Mouse (Mus musculus): Measurements from ENCODE around the gene Zbtb42. TPM values are rescaled to one million over a fixed set of nuclear protein-coding genes. Genes with fewer than 3 reads are reported as not detected.
A peak's percentile ranks its signal among the peaks of the same experiment; 100 is the strongest.

The Zbtb42 gene
- total RNA-seq, 1 experiment from 2014 or later, result 0.27 TPM

DNA sequence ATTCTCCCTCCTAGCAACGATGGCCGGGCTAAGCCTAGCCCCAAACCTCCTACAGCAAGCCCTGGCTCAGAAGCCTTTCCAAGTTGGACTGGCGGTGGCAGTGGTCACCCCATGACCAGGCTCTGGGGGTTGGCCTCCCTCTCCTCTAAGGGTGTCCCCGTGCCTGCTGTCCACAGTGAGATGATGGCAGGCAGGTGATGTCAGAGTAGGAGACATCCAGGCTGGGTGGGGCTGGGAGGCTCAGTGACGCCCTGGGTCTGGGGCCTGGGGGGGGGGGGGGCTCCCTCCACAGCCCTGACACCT, 44.4 kb downstream of the Zbtb42 start:
- no peak for ATAC-seq (replicated peaks; ENCODE audit: low read depth, poor library complexity, severe bottlenecking)

DNA sequence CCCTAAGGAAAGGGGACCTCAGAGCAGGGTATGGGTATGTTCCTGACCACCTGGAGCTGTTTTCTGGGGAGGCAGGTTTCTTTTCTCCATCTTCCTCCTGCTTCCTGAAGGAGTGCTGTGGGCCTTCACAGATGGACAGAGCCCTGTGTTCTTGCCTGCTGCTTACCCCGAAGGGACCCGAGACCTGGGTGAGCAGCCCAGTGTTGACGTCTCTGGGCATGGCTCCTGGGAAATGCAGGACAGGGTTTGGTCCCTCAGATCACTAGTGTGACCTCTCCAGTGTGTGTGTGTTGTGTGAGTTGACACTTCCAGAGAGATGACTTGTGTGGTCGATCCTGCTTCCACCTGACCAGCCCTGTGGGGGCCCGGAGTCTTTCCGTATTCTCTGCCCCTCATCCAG, 44.8 kb downstream of the Zbtb42 start:
- no peak for ATAC-seq (replicated peaks; ENCODE audit: low read depth, poor library complexity, severe bottlenecking)

GRCm38 (mm10) chr12:112724077-112724805, 45.6 kb downstream of the Zbtb42 start:
- peak; percentile 74 for ATAC-seq (replicated peaks; ENCODE audit: low read depth, poor library complexity, severe bottlenecking)

DNA sequence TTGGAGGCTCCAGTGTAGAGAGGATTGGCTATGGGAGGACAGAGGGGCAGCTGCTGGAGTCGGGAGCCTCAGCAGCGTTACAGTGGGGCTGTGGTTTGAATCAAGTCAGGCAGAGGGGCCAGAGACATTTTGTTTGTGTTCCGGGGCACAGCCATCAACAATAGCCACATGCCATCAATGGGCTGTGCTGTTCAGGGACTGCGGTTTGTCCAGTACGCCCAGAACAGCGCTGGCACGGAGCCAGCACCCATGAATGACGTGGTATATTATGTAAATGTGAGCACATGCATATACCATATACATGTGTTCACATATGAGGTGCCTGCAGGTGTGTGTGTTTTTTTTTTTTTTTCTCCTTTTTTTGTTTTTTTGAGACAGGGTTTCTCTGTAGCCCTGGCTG, 49.2 kb downstream of the Zbtb42 start:
- ATAC-seq (replicated peaks; ENCODE audit: low read depth, poor library complexity, severe bottlenecking), result no peak

GRCm38 (mm10) chr12:112730808-112731207, 52.2 kb downstream of the Zbtb42 start:
- no peak for ATAC-seq (replicated peaks; ENCODE audit: low read depth, poor library complexity, severe bottlenecking)

Other genes starting within 250 kb of the Zbtb42 start
- not detected in 2 replicates for gene A530016L24Rik, start 189.4 kb upstream of the Zbtb42 start, total RNA-seq (2017)
- not detected in 2 replicates for gene Tmem179, start 162.1 kb upstream of the Zbtb42 start, total RNA-seq (2017)
- gene Inf2, start 90.0 kb upstream of the Zbtb42 start, total RNA-seq (2017), result 4.8 and 7.0 TPM in 2 replicates
- gene Adssl1, start 58.8 kb upstream of the Zbtb42 start, total RNA-seq (2017), result 33.6 and 35.4 TPM in 2 replicates
- 198 and 209 TPM in 2 replicates for gene Siva1, start 34.1 kb upstream of the Zbtb42 start, total RNA-seq (2017)
- gene Akt1, start 3.9 kb upstream of the Zbtb42 start, total RNA-seq (2017), result 79.1 and 95.3 TPM in 2 replicates
- 0.97 and 2.4 TPM in 2 replicates for gene Cep170b, start 41.6 kb downstream of the Zbtb42 start, total RNA-seq (2017)
- 4.6 and 8.0 TPM in 2 replicates for gene Pld4, start 81.8 kb downstream of the Zbtb42 start, total RNA-seq (2017)
- not detected in 2 replicates for gene Ahnak2, start 123.8 kb downstream of the Zbtb42 start, total RNA-seq (2017)
- 0.18 TPM in 1 of 2 replicates, not detected in the other for gene Clba1, start 130.1 kb downstream of the Zbtb42 start, total RNA-seq (2017)
- gene Cdca4, start 150.6 kb downstream of the Zbtb42 start, total RNA-seq (2017), result 59.4 and 64.7 TPM in 2 replicates
- gene Gpr132, start 189.4 kb downstream of the Zbtb42 start, total RNA-seq (2017), result 5.4 and 9.3 TPM in 2 replicates